ENCODE assay signal across 12 mouse cellular contexts in genomic region chr5:28055450-28055849, GRCm38 (mm10). TPM values are rescaled to one million over a fixed set of nuclear protein-coding genes. Genes with fewer than 3 reads are reported as not detected.
A peak's percentile ranks its signal among the peaks of the same experiment; 100 is the strongest.
DNase-seq lines count a peak whose midpoint lies in the region; ATAC-seq and TF ChIP-seq lines count a peak whose summit lies in the region.
"Had no signal": no experiment of that assay in that cellular context is flagged by ENCODE, and none has a peak within 500 bp of the region (broad histone marks: within the 10 kb centered on the region; RNA-seq: fewer than 3 reads in every experiment).

No protein-coding gene starts in this region.

- no peaks in the 10 kb centered on the region for H3K4me1 ChIP-seq in heart, embryonic 11.5 days (ENCODE audit: control insufficient read depth, insufficient read depth, low read length)
- 0 out of 2 replicates have a peak, but pooled peaks cover 12% of the 10 kb centered on the region for H3K4me1 ChIP-seq in lung, embryonic 15.5 days
- H3K4me1 ChIP-seq in lung, adult 2 months (ENCODE audit: control insufficient read depth, insufficient read depth, low read length) = no peaks in the 10 kb centered on the region; the same call in 1 of the 2 replicates
- H3K4me1 ChIP-seq in liver, embryonic 15.5 days (replicated peaks) = peaks cover 3% of the 10 kb centered on the region; the same call in 1 of the 2 replicates
- no peaks in the 10 kb centered on the region; the same call in 1 of the 2 replicates for H3K4me1 ChIP-seq in forebrain, embryonic 15.5 days
- no peaks in the 10 kb centered on the region for H3K4me1 ChIP-seq in forebrain, embryonic 13.5 days

- no peak for ATAC-seq in heart, embryonic 11.5 days (replicated peaks; ENCODE audit: insufficient number of reproducible peaks, low FRiP score, low TSS enrichment)
- peak; percentile 89 for ATAC-seq in lung, embryonic 15.5 days (ENCODE audit: borderline replicate concordance, extremely low read depth, low FRiP score, low TSS enrichment)
- ATAC-seq in liver, embryonic 15.5 days (ENCODE audit: insufficient read depth) = peak; percentile 85
- ATAC-seq in forebrain, embryonic 15.5 days (replicated peaks) = no peak
- ATAC-seq in forebrain, embryonic 13.5 days = no peak

- no peak overlapping the region for H3K9ac ChIP-seq in heart, embryonic 11.5 days (ENCODE audit: low read depth, low read length)
- no peak overlapping the region for H3K9ac ChIP-seq in lung, embryonic 15.5 days
- no peak overlapping the region for H3K9ac ChIP-seq in liver, embryonic 15.5 days
- H3K9ac ChIP-seq in forebrain, embryonic 15.5 days (replicated peaks) = no peak overlapping the region
- H3K9ac ChIP-seq in forebrain, embryonic 13.5 days = no peak overlapping the region
- H3K9ac ChIP-seq: hindbrain, embryonic 14.5 days had no signal

- no peak for TF ChIP-seq CTCF in lung, adult 2 months (IDR thresholded peaks at IDR 0.05; ENCODE audit: insufficient read depth, low read length)

- H3K9me3 ChIP-seq in heart, embryonic 11.5 days (replicated peaks; ENCODE audit: control insufficient read depth, low read length) = no peaks in the 10 kb centered on the region
- H3K9me3 ChIP-seq in lung, embryonic 15.5 days = no peaks in the 10 kb centered on the region
- H3K9me3 ChIP-seq in liver, embryonic 15.5 days (replicated peaks) = no peaks in the 10 kb centered on the region
- no peaks in the 10 kb centered on the region for H3K9me3 ChIP-seq in forebrain, embryonic 15.5 days
- no peaks in the 10 kb centered on the region for H3K9me3 ChIP-seq in forebrain, embryonic 13.5 days (replicated peaks)

- H3K36me3 ChIP-seq in heart, embryonic 11.5 days (ENCODE audit: control insufficient read depth, insufficient read depth, low read length) = no peaks in the 10 kb centered on the region
- no peaks in the 10 kb centered on the region for H3K36me3 ChIP-seq in lung, embryonic 15.5 days
- H3K36me3 ChIP-seq in liver, embryonic 15.5 days (replicated peaks) = no peaks in the 10 kb centered on the region
- H3K36me3 ChIP-seq in forebrain, embryonic 15.5 days = no peaks in the 10 kb centered on the region
- no peaks in the 10 kb centered on the region for H3K36me3 ChIP-seq in forebrain, embryonic 13.5 days (ENCODE audit: poor library complexity, severe bottlenecking)

- no peak overlapping the region for H3K4me2 ChIP-seq in heart, embryonic 11.5 days
- H3K4me2 ChIP-seq in lung, embryonic 15.5 days = no peak overlapping the region
- H3K4me2 ChIP-seq in liver, embryonic 15.5 days = no peak overlapping the region
- no peak overlapping the region for H3K4me2 ChIP-seq in forebrain, embryonic 15.5 days (replicated peaks)
- no peak overlapping the region for H3K4me2 ChIP-seq in forebrain, embryonic 13.5 days
- H3K4me2 ChIP-seq: hindbrain, embryonic 14.5 days had no signal

- no peak overlapping the region for H3K27ac ChIP-seq in heart, embryonic 11.5 days (ENCODE audit: low read depth, low read length)
- peak overlapping the region; percentile 72 for H3K27ac ChIP-seq in lung, embryonic 15.5 days
- H3K27ac ChIP-seq in liver, embryonic 15.5 days (replicated peaks) = no peak overlapping the region
- no peak overlapping the region for H3K27ac ChIP-seq in forebrain, embryonic 15.5 days (replicated peaks)
- H3K27ac ChIP-seq in forebrain, embryonic 13.5 days = no peak overlapping the region
- H3K27ac ChIP-seq: hindbrain, embryonic 14.5 days had no signal

- H3K4me3 ChIP-seq in heart, embryonic 11.5 days (ENCODE audit: low read depth, low read length) = no peak overlapping the region
- no peak overlapping the region for H3K4me3 ChIP-seq in lung, embryonic 15.5 days
- H3K4me3 ChIP-seq in lung, adult 2 months (replicated peaks; ENCODE audit: extremely low read depth, low read depth, low read length) = no peak overlapping the region
- no peak overlapping the region for H3K4me3 ChIP-seq in liver, embryonic 15.5 days (replicated peaks)
- no peak overlapping the region for H3K4me3 ChIP-seq in forebrain, embryonic 15.5 days
- no peak overlapping the region for H3K4me3 ChIP-seq in forebrain, embryonic 13.5 days
- H3K4me3 ChIP-seq: erythroblast, embryonic 14.5 days had no signal

- no peaks in the 10 kb centered on the region for H3K27me3 ChIP-seq in heart, embryonic 11.5 days (ENCODE audit: control insufficient read depth, insufficient read depth, low read length)
- H3K27me3 ChIP-seq in lung, embryonic 15.5 days = no peaks in the 10 kb centered on the region
- 0 out of 2 replicates have a peak, but pooled peaks cover 6% of the 10 kb centered on the region for H3K27me3 ChIP-seq in liver, embryonic 15.5 days
- H3K27me3 ChIP-seq in forebrain, embryonic 15.5 days = no peaks in the 10 kb centered on the region
- no peaks in the 10 kb centered on the region for H3K27me3 ChIP-seq in forebrain, embryonic 13.5 days

- WGBS in heart, embryonic 11.5 days (ENCODE audit: insufficient replicate concordance) = 57% methylated on average over 2 of the region's 2 CpGs
- 39% methylated on average over 2 of the region's 2 CpGs for WGBS in lung, embryonic 15.5 days
- WGBS in lung, adult 2 months = 54% methylated on average over 2 of the region's 2 CpGs
- 44% methylated on average over 2 of the region's 2 CpGs for WGBS in liver, embryonic 15.5 days (ENCODE audit: insufficient replicate concordance)
- 44% methylated on average over 2 of the region's 2 CpGs for WGBS in forebrain, embryonic 15.5 days
- WGBS in forebrain, embryonic 13.5 days = 48% methylated on average over 2 of the region's 2 CpGs

- TF ChIP-seq POLR2A in lung, adult 2 months (IDR thresholded peaks at IDR 0.05; ENCODE audit: borderline replicate concordance, extremely low read depth, low read depth, low read length) = no peak

- DNase-seq in heart, adult 11 months = peak; percentile 98
- no peak for DNase-seq in lung, adult 2 months
- DNase-seq in thymus, postnatal 36 days = no peak
- DNase-seq: gastrocnemius, postnatal 25 days; layer of hippocampus, adult 9-11 months had no signal

RNA-seq across cellular contexts. Expression of gene Insig1, which starts 15.7 kb away (rescaled TPM):
- polyA plus RNA-seq in heart, embryonic 11.5 days (2014; fragmentation: Nextera tagmentation; extraction: Ambion mirVana) = 34.6 and 37.8 TPM in 2 replicates
- polyA plus RNA-seq in lung, embryonic 15.5 days (2015; fragmentation: Nextera tagmentation; extraction: Ambion mirVana) = 57.6 and 60.4 TPM in 2 replicates
- 95.3 and 95.8 TPM in 2 replicates for polyA plus RNA-seq in lung, adult 2 months (2012; rRNA removed)
- 62.2 and 67.6 TPM in 2 replicates for polyA plus RNA-seq in liver, embryonic 15.5 days (2015; fragmentation: Nextera tagmentation; extraction: Ambion mirVana)
- polyA plus RNA-seq in forebrain, embryonic 15.5 days (2015; fragmentation: Nextera tagmentation; extraction: Ambion mirVana) = 75.7 and 77.2 TPM in 2 replicates
- polyA plus RNA-seq in forebrain, embryonic 13.5 days (2015; fragmentation: Nextera tagmentation; extraction: Ambion mirVana) = 83.6 and 84.4 TPM in 2 replicates

Comparison
In these comparisons a context has a peak if more than half of its experiments do, and no peak if none do; other contexts are left out.
1. ATAC-seq: peak in lung, embryonic 15.5 days (single experiment) and liver, embryonic 15.5 days (single experiment); none in heart, embryonic 11.5 days (single experiment), forebrain, embryonic 15.5 days (single experiment) and forebrain, embryonic 13.5 days (single experiment).